Mouse (Mus musculus): ENCODE data around the gene Chst12. TPM values are rescaled to one million over a fixed set of nuclear protein-coding genes. Genes with fewer than 3 reads are reported as not detected.
A peak's percentile ranks its signal among the peaks of the same experiment; 100 is the strongest.
"Not testable (repeated sequence)": the region's sequence is repeated elsewhere in the genome, so short reads cannot be mapped to it uniquely, and the experiment has no call there.

Gene Chst12
- total and polyA plus RNA-seq, 3 experiments, result 2.3 to 17.0 (median 7.6) TPM

DNA sequence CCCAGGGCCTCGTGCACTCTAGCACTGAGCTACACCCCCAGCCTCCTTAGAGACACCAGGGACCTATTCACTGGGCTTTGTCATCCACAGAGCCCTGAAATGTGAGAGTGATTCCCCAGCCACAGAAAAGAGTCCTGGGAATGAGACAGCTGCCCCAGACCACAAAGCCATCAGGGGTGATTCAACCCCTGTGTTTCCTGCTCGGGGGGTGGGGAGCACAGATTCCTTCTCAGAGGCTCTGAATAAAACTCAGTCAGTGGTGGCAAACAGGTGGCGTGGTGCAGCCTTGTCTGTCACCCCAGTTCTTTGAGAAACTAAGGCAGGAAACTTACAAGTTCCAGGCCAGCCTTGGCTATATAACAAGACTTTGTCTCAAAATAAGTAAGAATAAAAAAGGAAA, 43.9 kb upstream of the Chst12 start:
- Histone ChIP-seq H3K4me1 (ENCODE audit: control insufficient read depth in 1 of 2, insufficient read depth in 2 of 2) (no peaks in the 10 kb centered on the region), H3K36me3 (replicated peaks in 1 of 2; ENCODE audit: control insufficient read depth in 1 of 2, insufficient read depth in 1 of 2, low read length in 1 of 2) (peaks cover 0 to 12% of the 10 kb centered on the region in 2 experiments), H3K4me3 (replicated peaks in 1 of 3; ENCODE audit: low read depth in 2 of 3, low read length in 2 of 3, poor library complexity in 1 of 3) (no peak overlapping the region), H3K27me3 (replicated peaks) (no peaks in the 10 kb centered on the region), H3K27ac (ENCODE audit: insufficient read depth, low read depth) (no peak overlapping the region), H3K9ac (ENCODE audit: insufficient read depth, low read depth) (no peak overlapping the region), H3K4me2 (ENCODE audit: insufficient read depth, low read depth, poor library complexity, severe bottlenecking) (no peak overlapping the region), H3K79me2 (replicated peaks; ENCODE audit: control insufficient read depth, extremely low read depth, insufficient read depth, poor library complexity, severe bottlenecking) (no peaks in the 10 kb centered on the region), H3K9me3 (replicated peaks; ENCODE audit: low read length) (peaks cover 15% of the 10 kb centered on the region)
- TF ChIP-seq MAZ (IDR thresholded peaks at IDR 0.05; ENCODE audit: low read depth, low read length), result no peak
- TF ChIP-seq USF2 (conservative IDR thresholded peaks at IDR 0.05; ENCODE audit: low read depth, low read length), result no peak
- TF ChIP-seq JUN (IDR thresholded peaks at IDR 0.05; ENCODE audit: insufficient read depth, low read depth, low read length), result no peak
- TF ChIP-seq NELFE (IDR thresholded peaks at IDR 0.05; ENCODE audit: low read depth, low read length), result no peak
- no peak for TF ChIP-seq GABPA (IDR thresholded peaks at IDR 0.05; ENCODE audit: insufficient replicate concordance, low read depth, low read length)
- dilution Hi-C loops (cut with MboI; ENCODE audit: extremely low pct_ligation_motif_present, extremely low pct_unique_long_range_greater_than_20kb, low sequenced_read_pairs), result no loop called here
- in situ Hi-C loops (cut with MboI; ENCODE audit: low pct_ligation_motif_present, low pct_unique_long_range_greater_than_20kb, low sequenced_read_pairs), result no loop called here
- DNase-seq (ENCODE audit: extremely low read depth), result no peak

DNA sequence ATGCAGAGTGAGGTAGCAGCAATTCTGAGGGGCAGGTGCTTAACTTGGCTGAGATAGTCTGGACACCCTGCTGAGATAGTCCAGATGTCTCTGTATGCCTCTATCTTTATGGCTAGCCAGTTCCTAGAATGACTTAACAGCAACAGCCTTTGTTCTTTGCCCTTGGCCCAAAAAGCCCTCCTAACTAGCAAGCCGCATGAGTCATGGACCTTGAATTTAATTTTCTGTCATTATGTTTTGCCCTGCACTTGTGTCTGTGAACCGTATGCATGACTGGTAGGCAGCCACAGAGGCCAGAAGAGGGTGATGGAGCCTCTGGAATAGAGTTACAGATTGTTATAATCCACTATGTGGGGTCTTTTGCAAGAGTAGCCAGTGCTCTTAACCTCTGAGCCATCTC, 42.2 kb upstream of the Chst12 start:
- H3K79me2 ChIP-seq (replicated peaks; ENCODE audit: control insufficient read depth, extremely low read depth, insufficient read depth, poor library complexity, severe bottlenecking); in situ Hi-C loops (cut with MboI; ENCODE audit: low pct_ligation_motif_present, low pct_unique_long_range_greater_than_20kb, low sequenced_read_pairs); H3K4me3 ChIP-seq (replicated peaks in 1 of 3; ENCODE audit: low read depth in 2 of 3, low read length in 2 of 3, poor library complexity in 1 of 3); H3K27ac ChIP-seq (ENCODE audit: insufficient read depth, low read depth); H3K27me3 ChIP-seq (replicated peaks); dilution Hi-C loops (cut with MboI; ENCODE audit: extremely low pct_ligation_motif_present, extremely low pct_unique_long_range_greater_than_20kb, low sequenced_read_pairs); H3K9ac ChIP-seq (ENCODE audit: insufficient read depth, low read depth); H3K4me1 ChIP-seq (ENCODE audit: control insufficient read depth in 1 of 2, insufficient read depth in 2 of 2); H3K4me2 ChIP-seq (ENCODE audit: insufficient read depth, low read depth, poor library complexity, severe bottlenecking); DNase-seq (ENCODE audit: extremely low read depth): not testable (repeated sequence)
- H3K36me3 ChIP-seq (replicated peaks in 1 of 2; ENCODE audit: control insufficient read depth in 1 of 2, insufficient read depth in 1 of 2, low read length in 1 of 2), result peaks cover 0 to 12% of the 10 kb centered on the region in 2 experiments
- H3K9me3 ChIP-seq (replicated peaks; ENCODE audit: low read length), result peaks cover 15% of the 10 kb centered on the region

DNA sequence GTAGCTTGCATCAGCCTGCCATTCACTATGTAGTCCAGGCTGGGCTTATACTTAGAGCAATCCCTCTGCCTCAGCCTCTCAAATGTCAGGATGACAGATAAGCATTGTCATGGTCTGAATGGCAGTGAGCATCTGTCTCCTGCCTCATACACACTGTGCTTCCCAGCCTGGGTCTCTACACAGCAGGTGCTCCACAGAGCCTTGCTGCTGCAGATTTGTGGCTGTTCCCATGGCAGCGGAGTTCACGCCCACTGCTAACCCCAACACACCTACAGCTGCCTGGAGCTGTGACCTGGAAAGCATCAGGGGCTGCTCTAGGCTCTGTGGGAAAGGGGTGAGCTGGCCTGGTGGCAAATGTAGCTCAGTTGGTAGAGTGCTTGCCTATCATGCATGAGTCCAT, 40.4 kb upstream of the Chst12 start:
- H3K36me3 ChIP-seq (replicated peaks in 1 of 2; ENCODE audit: control insufficient read depth in 1 of 2, insufficient read depth in 1 of 2, low read length in 1 of 2), result peaks cover 0 to 21% of the 10 kb centered on the region in 2 experiments
- H3K4me1 ChIP-seq (ENCODE audit: control insufficient read depth in 1 of 2, insufficient read depth in 2 of 2), result no peaks in the 10 kb centered on the region
- dilution Hi-C loops (cut with MboI; ENCODE audit: extremely low pct_ligation_motif_present, extremely low pct_unique_long_range_greater_than_20kb, low sequenced_read_pairs), result no loop called here
- no peak for DNase-seq (ENCODE audit: extremely low read depth)
- no peak for TF ChIP-seq TBP (conservative IDR thresholded peaks at IDR 0.05; ENCODE audit: low read depth, low read length)
- no peaks in the 10 kb centered on the region for H3K27me3 ChIP-seq (replicated peaks)
- no peak overlapping the region for H3K4me3 ChIP-seq (replicated peaks in 1 of 3; ENCODE audit: low read depth in 2 of 3, low read length in 2 of 3, poor library complexity in 1 of 3)
- H3K9me3 ChIP-seq (replicated peaks; ENCODE audit: low read length), result peaks cover 15% of the 10 kb centered on the region
- in situ Hi-C loops (cut with MboI; ENCODE audit: low pct_ligation_motif_present, low pct_unique_long_range_greater_than_20kb, low sequenced_read_pairs), result no loop called here
- no peak overlapping the region for H3K4me2 ChIP-seq (ENCODE audit: insufficient read depth, low read depth, poor library complexity, severe bottlenecking)
- no peak overlapping the region for H3K27ac ChIP-seq (ENCODE audit: insufficient read depth, low read depth)
- no peaks in the 10 kb centered on the region for H3K79me2 ChIP-seq (replicated peaks; ENCODE audit: control insufficient read depth, extremely low read depth, insufficient read depth, poor library complexity, severe bottlenecking)
- no peak overlapping the region for H3K9ac ChIP-seq (ENCODE audit: insufficient read depth, low read depth)

DNA sequence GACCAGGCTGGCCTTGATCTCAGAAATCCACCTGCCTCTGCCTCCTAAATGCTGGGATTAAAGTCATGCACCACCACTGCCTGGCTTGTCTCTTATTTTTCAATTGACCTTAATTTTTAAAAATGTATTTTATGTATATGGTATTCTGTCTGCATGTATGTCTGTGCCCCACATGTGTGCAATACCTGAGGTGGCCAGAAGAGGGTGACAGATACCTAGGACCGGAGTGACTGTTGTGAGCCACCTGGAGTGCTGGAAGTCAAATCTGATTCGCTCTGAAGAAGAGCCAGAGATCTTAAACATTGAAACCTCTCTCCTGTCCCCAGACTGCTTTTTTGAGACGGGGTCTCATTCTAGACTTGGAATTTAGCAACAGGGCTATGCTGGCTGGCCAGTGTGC, 33.0 kb upstream of the Chst12 start:
- Histone ChIP-seq H3K9ac (ENCODE audit: insufficient read depth, low read depth) (no peak overlapping the region), H3K27ac (ENCODE audit: insufficient read depth, low read depth) (no peak overlapping the region), H3K79me2 (replicated peaks; ENCODE audit: control insufficient read depth, extremely low read depth, insufficient read depth, poor library complexity, severe bottlenecking) (no peaks in the 10 kb centered on the region), H3K36me3 (replicated peaks in 1 of 2; ENCODE audit: control insufficient read depth in 1 of 2, insufficient read depth in 1 of 2, low read length in 1 of 2) (peaks cover 0 to 10% of the 10 kb centered on the region in 2 experiments), H3K4me3 (replicated peaks in 1 of 3; ENCODE audit: low read depth in 2 of 3, low read length in 2 of 3, poor library complexity in 1 of 3) (no peak overlapping the region), H3K4me1 (ENCODE audit: control insufficient read depth in 1 of 2, insufficient read depth in 2 of 2) (no peaks in the 10 kb centered on the region), H3K27me3 (replicated peaks) (no peaks in the 10 kb centered on the region), H3K9me3 (replicated peaks; ENCODE audit: low read length) (no peaks in the 10 kb centered on the region), H3K4me2 (ENCODE audit: insufficient read depth, low read depth, poor library complexity, severe bottlenecking) (no peak overlapping the region)
- dilution Hi-C loops (cut with MboI; ENCODE audit: extremely low pct_ligation_motif_present, extremely low pct_unique_long_range_greater_than_20kb, low sequenced_read_pairs) (no loop called here), in situ Hi-C loops (cut with MboI; ENCODE audit: low pct_ligation_motif_present, low pct_unique_long_range_greater_than_20kb, low sequenced_read_pairs) (no loop called here)
- DNase-seq (ENCODE audit: extremely low read depth), result peak; percentile 59
- peak; percentile 72 for TF ChIP-seq SMC3 (IDR thresholded peaks at IDR 0.05; ENCODE audit: low read depth, low read length)
- TF ChIP-seq CTCF (conservative IDR thresholded peaks at IDR 0.05 in 1 of 2, IDR thresholded peaks at IDR 0.05 in 1 of 2; ENCODE audit: low read depth in 2 of 2, low read length in 2 of 2), result peak; percentile 27 to 83; a peak in 3 of 4 replicates
- no peak for TF ChIP-seq NELFE (IDR thresholded peaks at IDR 0.05; ENCODE audit: low read depth, low read length)
- peak; percentile 85 for TF ChIP-seq RAD21 (IDR thresholded peaks at IDR 0.05; ENCODE audit: low read depth, low read length)
